Mouse (Mus musculus): ENCODE results near the gene Sigmar1. TPM values are rescaled to one million over a fixed set of nuclear protein-coding genes. Genes with fewer than 3 reads are reported as not detected.

The Sigmar1 gene
- total RNA-seq, 2 experiments from 2014 or later = 60.0 to 66.5 TPM

GRCm38 (mm10) chr4:41758701-41759100 is 2.7 kb upstream of the Sigmar1 start:
- intact Hi-C loops (cut with DNase I) = no loop called here
- no peak for DNase-seq (ENCODE audit: low spot score in 2 of 2)

DNA sequence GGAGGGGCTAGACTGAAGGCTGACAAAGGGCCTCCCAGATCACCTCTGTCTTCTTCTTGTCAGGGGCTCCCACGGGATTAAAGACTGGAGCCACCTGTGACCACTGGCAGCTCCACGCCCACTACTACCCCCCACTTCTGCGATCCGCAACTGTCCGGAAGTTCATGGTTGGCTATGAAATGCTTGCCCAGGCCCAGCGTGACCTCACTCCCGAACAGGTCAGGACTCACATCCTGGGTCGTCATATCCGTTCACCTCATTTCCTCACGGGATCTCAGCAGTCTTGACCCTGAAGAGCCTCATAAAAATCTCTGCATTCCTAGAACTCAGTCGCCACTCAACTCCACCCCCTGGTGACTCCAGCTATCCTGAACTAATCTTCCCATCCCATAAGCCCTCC is 2.1 kb upstream of the Sigmar1 start:
- intact Hi-C loops (cut with DNase I) = no loop called here
- DNase-seq (ENCODE audit: low spot score in 2 of 2) = no peak

- no peak for DNase-seq (ENCODE audit: low spot score in 2 of 2)
- intact Hi-C loops (cut with DNase I) = no loop called here
These were observed 1.4 kb upstream of the Sigmar1 start for GRCm38 (mm10) chr4:41757321-41757720.

DNA sequence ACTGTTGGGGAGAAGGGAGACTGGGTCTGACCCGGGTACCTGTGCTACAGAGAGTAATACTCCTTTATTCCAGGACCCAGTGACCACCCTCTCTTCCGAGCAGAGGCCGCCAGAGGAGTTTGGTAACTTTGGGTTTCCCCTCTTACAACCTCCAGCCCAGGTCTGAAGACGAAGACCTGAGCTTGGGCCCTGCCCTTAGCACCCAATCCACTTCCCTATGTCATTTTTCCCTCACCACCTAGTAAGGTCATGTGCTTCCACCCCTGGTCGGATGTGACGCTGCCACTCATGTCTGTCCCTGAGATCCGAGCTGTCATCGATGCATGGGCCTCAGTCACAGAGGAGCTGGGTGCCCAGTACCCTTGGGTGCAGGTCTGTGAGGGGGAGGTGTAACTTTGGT is 483 bp upstream of the Sigmar1 start:
- DNase-seq (ENCODE audit: low spot score in 2 of 2) = no peak
- intact Hi-C loops (cut with DNase I) = no loop called here

- DNase-seq (ENCODE audit: low spot score in 2 of 2) = no peak
- intact Hi-C loops (cut with DNase I) = no loop called here
These were observed 1.1 kb downstream of the Sigmar1 start, which contains the start of gene Galt for GRCm38 (mm10) chr4:41754797-41755337. Gene Galt (plus strand): TSS chr4:41755228.

GRCm38 (mm10) chr4:41745021-41745420 is 10.9 kb downstream of the Sigmar1 start:
- intact Hi-C loops (cut with DNase I) = no loop called here
- DNase-seq (ENCODE audit: low spot score in 2 of 2) = no peak

DNA sequence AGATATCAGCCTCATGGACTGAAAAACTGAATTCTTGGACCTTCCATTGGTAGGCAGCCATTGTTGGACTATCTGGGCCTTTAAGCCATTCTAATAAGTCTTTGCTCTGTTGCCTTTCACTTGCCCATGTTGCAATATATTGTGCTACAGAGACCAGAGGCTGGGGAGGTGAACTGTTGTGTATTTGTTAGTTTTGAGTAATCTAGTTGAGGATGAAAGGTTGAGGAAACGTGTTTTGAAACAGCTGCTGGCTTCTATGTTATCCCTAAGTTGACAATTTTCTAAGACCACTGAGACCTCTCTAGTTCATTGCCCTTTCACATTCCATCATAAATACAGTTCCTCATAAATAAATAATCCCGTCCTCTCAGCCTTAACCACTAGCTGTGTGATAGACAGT is 11.8 kb downstream of the Sigmar1 start:
- intact Hi-C loops (cut with DNase I) = no loop called here
- no peak for DNase-seq (ENCODE audit: low spot score in 2 of 2)

GRCm38 (mm10) chr4:41741158-41741560 is 14.8 kb downstream of the Sigmar1 start:
- intact Hi-C loops (cut with DNase I) = no loop called here
- DNase-seq (ENCODE audit: low spot score in 2 of 2) = peak; percentile 94 to 98

DNA sequence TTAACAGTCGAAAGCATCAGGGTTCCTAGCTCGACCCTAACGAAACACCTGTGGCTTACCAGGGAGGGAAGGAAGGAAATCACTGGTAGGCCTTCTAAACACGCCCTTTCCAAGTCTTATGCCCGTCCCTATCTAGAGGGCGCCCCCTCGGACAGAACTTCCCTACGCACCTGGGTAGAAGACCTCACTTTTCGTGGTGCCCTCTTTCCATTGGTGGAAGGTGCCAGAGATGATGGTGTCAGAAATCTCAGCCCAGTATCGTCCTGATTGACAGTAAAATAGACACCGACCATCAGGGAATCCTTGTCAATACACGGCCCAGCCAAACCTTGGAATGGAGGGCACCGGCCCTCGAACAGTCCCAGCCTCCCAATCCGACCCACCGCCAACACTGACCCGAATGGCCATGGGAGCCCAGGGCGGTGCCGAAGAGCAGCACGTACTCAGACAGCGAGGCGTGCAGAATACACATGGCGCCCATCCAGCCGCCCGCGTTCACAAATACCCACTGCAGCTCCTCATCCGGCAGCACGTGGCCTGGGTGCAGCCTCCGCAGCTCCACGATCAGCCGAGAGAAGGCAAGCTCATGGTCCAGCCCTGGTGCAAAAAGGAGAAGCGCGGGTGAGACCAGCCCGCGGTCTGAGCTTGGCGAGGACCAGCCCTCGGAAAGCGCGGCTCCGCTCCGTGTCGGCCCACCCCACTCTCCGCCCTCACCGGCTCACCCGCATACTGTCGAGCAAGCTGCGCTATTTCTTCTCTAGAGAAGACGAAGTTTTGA is 15.4 kb downstream of the Sigmar1 start:
- intact Hi-C loops (cut with DNase I) = no loop called here
- DNase-seq (ENCODE audit: low spot score in 2 of 2) = peak; percentile 76 to 88

DNA sequence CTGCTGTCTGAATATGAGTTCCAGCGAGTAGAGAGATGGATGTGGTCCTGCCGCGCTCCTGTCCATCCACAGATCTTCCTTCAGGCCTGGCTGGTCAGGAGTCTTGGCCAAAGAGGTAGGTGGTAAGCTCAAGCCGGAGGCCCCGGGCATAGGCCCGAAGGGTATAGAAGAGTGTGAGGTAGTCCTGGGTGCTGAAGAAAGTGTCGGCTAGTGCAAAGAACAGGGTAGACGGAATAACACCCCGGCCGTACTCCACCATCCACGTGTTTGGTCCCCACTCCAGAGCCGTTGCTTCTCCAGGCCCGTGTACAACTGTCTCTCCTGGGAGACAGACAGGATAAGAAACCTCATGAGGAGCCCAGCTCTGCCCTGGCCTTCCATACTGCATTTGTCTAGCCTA is 16.7 kb downstream of the Sigmar1 start:
- intact Hi-C loops (cut with DNase I) = no loop called here
- no peak for DNase-seq (ENCODE audit: low spot score in 2 of 2)

DNA sequence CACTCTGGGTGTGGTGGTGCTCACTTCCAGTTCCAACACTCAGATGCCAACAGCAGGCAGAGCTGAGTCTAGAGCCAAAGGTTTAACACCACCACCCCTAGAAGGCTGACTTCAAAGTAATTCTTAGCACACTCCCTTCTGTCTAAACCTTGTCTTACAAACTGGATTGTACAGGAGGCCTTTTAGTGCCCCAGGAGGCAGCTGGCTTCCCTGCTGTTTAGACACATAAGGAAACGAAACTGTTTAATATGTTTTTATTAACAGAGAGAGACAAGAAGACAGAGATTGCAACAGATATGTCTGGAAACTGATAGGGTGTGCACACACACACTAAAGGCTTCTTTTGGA is 17.7 kb downstream of the Sigmar1 start:
- intact Hi-C loops (cut with DNase I) = no loop called here
- no peak for DNase-seq (ENCODE audit: low spot score in 2 of 2)

DNA sequence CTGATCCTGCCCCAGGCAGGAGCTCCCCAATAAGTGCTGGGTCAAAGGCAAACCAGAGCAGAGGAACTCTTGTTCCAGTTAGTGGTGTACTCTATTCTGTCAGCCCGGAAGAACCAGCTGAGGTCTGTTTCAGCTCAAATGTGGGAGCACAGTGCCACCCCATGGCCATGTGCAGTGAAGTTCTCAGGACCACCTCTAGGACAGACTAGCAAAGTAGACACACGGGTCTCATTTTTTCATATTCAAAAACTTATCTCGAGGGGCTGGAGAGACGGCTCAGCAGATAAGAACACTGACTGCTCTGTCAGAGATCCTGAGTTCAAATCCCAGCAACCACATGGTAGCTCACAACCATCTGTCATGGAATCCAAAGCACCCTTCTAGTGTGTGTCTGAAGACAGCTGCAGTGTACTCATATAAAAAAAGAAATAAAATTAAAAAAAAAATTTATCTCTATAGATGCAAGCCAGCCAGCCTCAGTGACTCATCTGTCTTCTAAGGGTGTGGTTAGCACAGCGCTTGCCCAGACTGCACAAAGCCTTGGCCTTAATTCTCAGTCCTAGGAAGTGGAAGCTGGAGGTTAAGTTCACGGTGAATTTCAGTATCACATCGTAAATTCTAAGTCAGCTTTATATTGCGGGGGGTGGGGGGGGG is 18.2 kb downstream of the Sigmar1 start:
- DNase-seq (ENCODE audit: low spot score in 2 of 2) = peak; percentile 72 to 85
- intact Hi-C loops (cut with DNase I) = loop anchor here (1.0 kb wide), 1 partner anchor 21 kb away; no protein-coding TSS in a partner anchor

DNA sequence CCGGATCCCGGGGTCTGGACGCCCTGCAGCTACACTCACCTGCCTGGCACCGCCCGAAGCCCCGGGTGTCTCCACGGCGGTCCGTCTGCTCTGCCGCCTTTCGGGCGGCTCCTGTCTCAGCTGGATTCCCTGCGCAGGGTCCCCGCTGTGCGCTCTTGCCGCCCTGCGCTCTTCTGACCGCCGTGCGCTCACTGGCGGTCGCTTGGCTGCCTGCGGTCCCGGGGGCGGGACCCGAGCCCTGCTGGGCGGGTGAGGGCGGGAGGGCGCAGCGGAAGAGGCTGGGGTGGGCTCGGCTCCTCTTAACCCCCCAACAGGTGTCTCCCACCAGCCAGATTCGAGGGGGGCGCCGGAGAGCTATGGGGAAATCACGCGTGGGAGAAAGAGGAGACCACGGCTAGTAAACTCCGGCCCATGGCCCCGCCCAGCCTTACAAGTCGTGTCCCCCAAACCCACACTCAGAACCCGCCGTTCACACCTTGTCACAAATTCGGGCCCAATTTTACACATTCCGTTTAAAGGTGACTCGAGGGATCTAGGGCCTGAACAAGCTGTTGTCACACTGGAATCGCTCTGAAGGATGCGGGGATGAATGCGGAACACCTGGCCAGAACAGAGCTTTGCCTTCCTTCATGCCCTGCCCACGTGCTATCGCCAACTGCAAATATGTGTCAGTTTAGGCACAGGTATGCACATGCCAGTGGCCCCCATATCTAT is 24.7 kb downstream of the Sigmar1 start, which contains the start of gene Arid3c:
Arid3c (minus strand) TSS at position 91 of the 714 bp plus-strand sequence.
- DNase-seq (ENCODE audit: low spot score in 2 of 2) = no peak
- intact Hi-C loops (cut with DNase I) = no loop called here

DNA sequence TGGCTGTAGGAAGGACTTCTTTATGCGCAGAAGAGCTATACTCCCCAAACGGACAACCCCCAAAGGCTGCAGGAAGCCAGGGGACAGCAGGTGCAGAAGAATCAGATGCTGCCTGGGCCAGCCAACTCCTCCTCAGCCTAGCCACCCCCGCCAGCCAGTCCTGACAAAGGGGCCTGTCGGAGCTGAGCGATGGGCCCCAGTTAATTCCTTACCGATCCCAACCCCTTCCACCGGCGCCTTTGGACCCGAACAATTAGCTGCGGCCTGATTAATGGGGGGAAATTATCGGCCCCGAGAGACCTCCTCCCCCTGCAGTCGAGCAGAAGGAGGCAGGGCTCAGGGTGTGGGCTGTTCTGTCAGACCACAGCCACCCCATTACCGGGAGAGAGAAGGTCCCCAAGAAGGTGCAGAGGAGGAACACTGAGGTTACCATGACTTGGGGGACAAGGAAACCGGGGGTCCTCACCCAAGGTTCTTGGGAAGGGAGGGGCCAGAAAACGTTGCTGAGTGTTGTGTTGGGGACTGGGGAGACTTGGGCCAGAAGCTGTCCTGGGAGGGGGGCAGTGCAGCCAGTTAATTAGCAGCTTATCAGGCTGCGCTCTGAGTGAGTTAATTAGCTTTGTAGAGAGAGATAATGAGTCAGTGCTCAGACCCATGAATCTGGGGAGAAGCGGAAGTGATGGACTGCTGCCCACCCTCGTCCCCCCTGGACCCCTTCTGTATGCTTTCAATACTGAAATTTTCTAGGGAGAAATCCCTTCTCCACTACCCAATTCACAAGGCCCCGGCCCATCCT is 28.9 kb downstream of the Sigmar1 start:
- DNase-seq (ENCODE audit: low spot score in 2 of 2) = peak in 1 of 2 experiments; percentile 35
- intact Hi-C loops (cut with DNase I) = no loop called here

- DNase-seq (ENCODE audit: low spot score in 2 of 2) = peak; percentile 94 to 98
- intact Hi-C loops (cut with DNase I) = no loop called here
These were observed 33.0 kb downstream of the Sigmar1 start, which contains the start of gene Dctn3 for GRCm38 (mm10) chr4:41722918-41723351. Gene Dctn3 (minus strand): TSS chr4:41723170.

DNA sequence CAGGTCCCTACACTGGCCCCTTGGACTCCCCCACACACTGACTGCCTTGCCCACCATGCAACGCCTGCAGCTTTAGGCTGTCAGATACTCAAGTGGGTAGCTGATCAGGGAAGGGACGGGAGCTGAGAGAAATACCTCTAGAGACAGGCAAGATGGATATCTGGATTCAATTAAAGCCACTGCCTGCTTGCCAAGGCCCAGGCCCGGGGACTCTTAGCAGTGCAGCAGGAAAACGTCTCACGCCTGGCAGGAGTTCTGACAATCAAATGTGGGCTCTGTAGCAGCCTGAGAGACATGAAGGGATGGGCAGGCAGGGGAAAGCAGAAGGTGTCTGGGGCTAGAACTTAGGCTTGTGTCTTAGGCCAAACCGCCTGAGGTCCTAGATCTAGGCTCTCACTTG is 39.1 kb downstream of the Sigmar1 start:
- DNase-seq (ENCODE audit: low spot score in 2 of 2) = no peak
- intact Hi-C loops (cut with DNase I) = loop anchor here (1.0 kb wide), 1 partner anchor 20 kb away; no protein-coding TSS in a partner anchor

DNA sequence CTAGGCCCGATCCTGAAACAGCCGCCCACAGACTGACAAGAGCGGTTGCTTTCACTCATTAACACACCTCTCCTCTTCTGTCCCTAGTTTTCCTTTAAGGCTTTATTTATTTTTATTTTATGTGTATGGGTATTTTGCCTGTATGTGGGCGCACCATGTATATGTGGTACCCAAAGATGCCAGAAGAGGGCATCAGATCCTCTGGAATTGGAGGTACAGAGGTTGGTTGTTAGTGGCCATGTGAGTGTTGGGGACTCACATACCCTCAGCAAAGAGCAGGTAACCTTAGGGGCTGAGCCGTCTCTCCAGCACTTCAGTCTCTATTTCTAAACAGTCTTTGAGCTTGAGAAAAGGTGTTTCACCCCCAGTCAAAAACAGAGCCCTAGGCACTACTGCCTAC is 40.4 kb downstream of the Sigmar1 start:
- intact Hi-C loops (cut with DNase I) = no loop called here
- peak in 1 of 2 experiments; percentile 78 for DNase-seq (ENCODE audit: low spot score in 2 of 2)

GRCm38 (mm10) chr4:41715082-41715481 is 40.9 kb downstream of the Sigmar1 start:
- DNase-seq (ENCODE audit: low spot score in 2 of 2) = peak in 1 of 2 experiments; percentile 25
- intact Hi-C loops (cut with DNase I) = no loop called here

DNA sequence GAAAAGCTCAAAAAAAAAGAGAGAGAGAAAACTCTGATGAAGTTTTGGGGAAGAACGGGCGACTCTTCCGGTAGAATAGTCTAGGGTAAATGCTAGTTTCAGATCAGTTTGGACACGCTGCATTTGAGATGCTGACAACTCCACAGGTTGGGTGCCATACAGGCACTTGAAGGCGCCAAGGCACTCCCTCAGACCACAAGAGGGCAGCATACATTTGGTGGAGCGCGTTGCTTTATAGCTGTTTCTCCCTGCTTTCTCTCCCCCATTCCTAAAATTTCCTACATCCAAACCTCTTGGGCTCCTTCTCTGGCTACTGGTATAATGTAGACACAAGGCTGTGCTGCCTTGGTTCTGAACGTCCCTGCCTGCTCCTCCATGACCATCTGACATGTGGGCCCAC is 41.7 kb downstream of the Sigmar1 start:
- intact Hi-C loops (cut with DNase I) = loop anchor here (5.0 kb wide), 1 partner anchor 147 kb away; the partner anchor contains the start of genes Dnaic1 and Fam219a
- peak; percentile 75 to 88 for DNase-seq (ENCODE audit: low spot score in 2 of 2)
